Mouse (Mus musculus) layer of hippocampus, postnatal 14 days (tissue): ENCODE data around the gene Rps3. TPM values are rescaled to one million over a fixed set of nuclear protein-coding genes. Genes with fewer than 3 reads are reported as not detected.
A peak's percentile ranks its signal among the peaks of the same experiment; 100 is the strongest.
"Not testable (repeated sequence)": the region's sequence is repeated elsewhere in the genome, so short reads cannot be mapped to it uniquely, and the experiment has no call there.

Experiments
- DNase-seq, 2 experiments: peaks; one replicate each; pipeline ENCODE4 v3.0.0; 2021 to 2022; ENCODE audit warnings: low spot score in 2 of 2, mixed read lengths in 1 of 2
- long read RNA-seq, 2 experiments: library from polyadenylated mRNA; stranded (forward); transcript quantifications; one replicate each; pipeline ENCODE4 v2.0.0; 2021
- total RNA-seq, 2 experiments: library from RNA; stranded (reverse); gene quantifications; 2 replicates each; pipeline ENCODE4 v1.2.3; 2021

The Rps3 gene
- 100 to 1,000 TPM; 245 to 264 TPM for total RNA-seq
- long read RNA-seq, experiment 1, transcript Rps3-201 (7 exons, 1,908 nt): major isoform, 111 of 119 reads
- long read RNA-seq, experiment 1, partial matches to known transcripts: 7 of 119 reads
- long read RNA-seq, experiment 1, other reads (novel, unspliced or antisense): 1 of 119 reads
- long read RNA-seq, experiment 2, transcript Rps3-201 (7 exons, 1,908 nt): major isoform, 293 of 306 reads
- long read RNA-seq, experiment 2, partial matches to known transcripts: 11 of 306 reads
- long read RNA-seq, experiment 2, other reads (novel, unspliced or antisense): 2 of 306 reads

DNA sequence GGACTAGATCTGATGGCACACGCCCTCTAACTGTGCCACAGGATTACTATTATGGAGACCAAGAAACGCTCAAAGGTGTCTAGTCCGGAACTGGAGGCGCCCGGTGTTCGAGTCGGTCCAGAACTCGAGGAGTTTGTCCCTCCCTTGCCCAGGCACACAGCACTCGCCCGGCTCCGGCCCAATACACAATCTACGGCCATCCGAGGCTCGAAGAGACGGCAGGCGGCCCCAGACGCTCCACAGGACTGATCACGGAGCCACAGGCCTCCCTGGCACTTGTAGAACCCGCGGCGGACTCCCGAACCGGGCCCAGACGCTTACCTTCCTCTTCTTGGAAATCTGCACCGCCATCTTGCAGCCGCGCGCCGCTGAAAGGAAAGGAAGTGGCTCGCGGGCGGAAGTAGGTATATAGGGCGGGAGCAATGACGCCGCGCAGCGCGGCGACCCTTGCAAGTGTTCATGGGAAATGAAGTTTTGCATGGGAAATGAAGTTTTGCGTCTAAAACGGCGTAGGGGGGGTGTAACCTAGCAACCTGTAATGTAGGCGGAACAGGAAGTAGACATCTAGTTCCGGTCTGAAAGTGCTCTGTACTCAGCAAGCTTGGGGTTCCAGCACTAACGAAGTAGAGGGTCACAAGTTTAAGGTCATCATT, at the start of gene Rps3:
TSS of gene Rps3 (minus strand) at position 468 of the 653 bp plus-strand sequence.
- peak; percentile 95 to 98 for DNase-seq

GRCm38 (mm10) chr7:99532526-99532925, 49.0 kb upstream of the Rps3 start:
- DNase-seq: no peak

- DNase-seq: no peak
Measured at GRCm38 (mm10) chr7:99531408-99531970, 48.0 kb upstream of the Rps3 start.

- no peak for DNase-seq
Measured at GRCm38 (mm10) chr7:99529410-99529809, 45.9 kb upstream of the Rps3 start.

- no peak for DNase-seq
Measured at GRCm38 (mm10) chr7:99528547-99528946, 45.0 kb upstream of the Rps3 start.

DNA sequence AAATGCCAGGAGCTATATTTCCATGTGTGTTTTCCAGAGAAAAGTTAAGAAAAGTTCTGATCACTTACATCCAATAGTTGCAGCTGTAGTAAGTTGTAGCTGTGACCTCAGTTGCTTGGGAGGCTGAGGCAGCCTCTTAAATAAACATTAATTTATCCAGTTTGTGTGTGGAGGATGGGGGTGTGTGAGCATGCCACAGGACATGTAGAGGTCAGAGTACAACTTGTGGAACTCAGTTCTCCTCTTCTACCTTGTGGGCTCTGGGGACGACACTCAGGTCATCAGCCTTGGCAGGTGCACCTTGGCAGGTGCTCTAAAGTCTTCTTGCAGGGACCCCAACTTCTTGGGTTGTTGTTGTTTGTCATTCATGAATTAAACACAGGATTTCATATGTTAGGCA, 40.3 kb upstream of the Rps3 start:
- DNase-seq: no peak

- DNase-seq: no peak
Measured at GRCm38 (mm10) chr7:99523121-99523520, 39.6 kb upstream of the Rps3 start.

GRCm38 (mm10) chr7:99518954-99519644, 35.6 kb upstream of the Rps3 start:
- DNase-seq: no peak

DNA sequence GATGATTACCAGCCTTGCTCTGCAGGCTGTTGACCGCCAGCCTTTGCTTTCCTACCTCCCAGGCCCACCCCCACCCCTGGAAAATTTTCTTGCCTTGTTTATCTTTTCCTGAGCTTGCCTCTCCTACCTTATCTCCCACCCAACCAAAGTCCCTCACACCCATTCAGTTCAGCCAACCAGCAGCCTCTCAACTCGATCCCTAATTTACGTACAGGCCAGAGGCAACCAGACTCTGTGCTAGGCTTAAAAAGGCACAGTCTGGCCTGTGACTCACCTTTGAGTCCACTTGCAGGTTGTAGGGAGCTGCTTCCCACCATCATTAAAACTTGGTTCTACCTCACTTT, 33.2 kb upstream of the Rps3 start:
- no peak for DNase-seq

- no peak for DNase-seq
Measured at GRCm38 (mm10) chr7:99516092-99516813, 32.7 kb upstream of the Rps3 start.

- peak; percentile 67 to 71 for DNase-seq
Measured at GRCm38 (mm10) chr7:99510087-99510501, 26.6 kb upstream of the Rps3 start.

DNA sequence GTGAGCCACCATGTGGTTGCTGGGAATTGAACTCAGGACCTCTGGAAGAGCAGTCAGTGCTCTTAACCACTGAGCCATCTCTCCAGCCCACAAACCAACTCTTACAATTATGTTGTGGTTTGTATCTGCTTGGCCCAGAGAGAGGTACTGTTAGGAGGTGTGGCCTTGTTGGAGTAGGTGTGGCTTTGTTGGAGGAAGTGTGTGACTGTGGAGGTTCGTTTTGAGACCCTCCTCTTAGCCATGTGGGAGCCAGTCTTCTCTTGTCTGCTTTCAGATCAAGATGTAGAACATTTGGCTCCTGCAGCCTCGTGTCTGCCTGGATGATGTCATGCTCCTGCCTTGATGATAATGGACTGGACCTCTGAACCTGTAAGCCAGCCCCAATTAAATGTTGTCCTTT, 24.6 kb upstream of the Rps3 start:
- DNase-seq: not testable (repeated sequence)

GRCm38 (mm10) chr7:99504556-99504955, 21.0 kb upstream of the Rps3 start:
- DNase-seq: no peak

- no peak for DNase-seq
Measured at GRCm38 (mm10) chr7:99501148-99501547, 17.6 kb upstream of the Rps3 start.

DNA sequence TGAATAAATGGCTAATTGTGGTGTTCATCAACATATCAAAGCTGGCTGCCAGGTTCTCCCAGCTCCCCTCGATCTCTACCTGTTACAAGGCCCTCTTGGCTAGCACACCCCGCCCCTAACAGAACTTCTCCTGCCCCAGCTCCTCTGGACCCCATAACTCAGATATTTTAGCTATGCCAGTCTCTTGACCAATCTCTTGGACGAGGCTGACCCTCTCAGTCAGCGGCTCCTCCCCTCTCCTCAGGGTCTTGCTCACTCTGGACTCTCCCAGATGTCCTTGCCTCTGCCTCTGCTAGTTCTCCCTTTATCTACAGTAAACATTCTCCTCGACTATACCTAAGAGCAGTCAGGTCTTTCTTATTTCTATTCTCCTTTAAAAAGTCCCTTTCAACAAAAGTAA, 17.1 kb upstream of the Rps3 start:
- DNase-seq: no peak

GRCm38 (mm10) chr7:99500201-99500600, 16.7 kb upstream of the Rps3 start:
- peak; percentile 73 to 85 for DNase-seq

DNA sequence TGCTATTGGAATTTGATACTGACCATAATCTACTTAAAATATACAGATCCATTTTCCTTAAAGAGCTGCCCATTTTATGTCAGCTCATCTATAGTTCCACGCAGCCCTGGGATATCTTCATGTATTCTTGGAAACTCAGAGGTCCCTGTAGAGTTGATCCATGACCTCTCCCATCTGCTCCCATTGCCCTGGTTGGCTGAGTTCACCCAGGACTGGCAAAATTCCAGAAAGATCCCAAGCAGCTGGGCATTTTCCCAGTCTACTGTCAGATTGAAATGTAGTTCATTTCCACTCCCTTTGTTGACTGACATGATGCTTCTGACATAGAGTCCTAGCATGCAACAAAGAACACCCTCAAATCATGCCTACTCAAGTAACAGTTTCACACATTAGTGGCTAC, 15.6 kb upstream of the Rps3 start:
- no peak for DNase-seq

DNA sequence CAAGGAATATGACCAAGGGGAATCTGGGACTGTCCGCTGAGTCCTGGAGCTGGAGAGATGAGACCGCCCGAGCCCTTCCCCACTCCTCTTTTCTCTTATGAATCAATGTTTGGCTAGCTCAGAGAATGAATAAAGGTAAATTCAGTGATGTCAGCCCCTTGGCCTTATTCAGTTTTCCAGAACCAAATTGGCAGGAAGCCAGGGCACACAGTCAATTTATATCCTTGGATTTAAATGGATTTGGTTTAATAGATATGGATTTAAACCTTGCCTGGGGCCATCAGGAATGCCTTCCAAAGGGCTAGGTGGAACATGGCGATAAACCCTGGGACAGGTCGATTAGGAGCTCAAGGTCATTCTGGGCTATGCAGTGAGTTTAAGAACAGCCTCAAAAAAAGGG, 6.2 kb upstream of the Rps3 start:
- DNase-seq: no peak

- DNase-seq: no peak
Measured at GRCm38 (mm10) chr7:99484679-99485078, 1.1 kb upstream of the Rps3 start.

DNA sequence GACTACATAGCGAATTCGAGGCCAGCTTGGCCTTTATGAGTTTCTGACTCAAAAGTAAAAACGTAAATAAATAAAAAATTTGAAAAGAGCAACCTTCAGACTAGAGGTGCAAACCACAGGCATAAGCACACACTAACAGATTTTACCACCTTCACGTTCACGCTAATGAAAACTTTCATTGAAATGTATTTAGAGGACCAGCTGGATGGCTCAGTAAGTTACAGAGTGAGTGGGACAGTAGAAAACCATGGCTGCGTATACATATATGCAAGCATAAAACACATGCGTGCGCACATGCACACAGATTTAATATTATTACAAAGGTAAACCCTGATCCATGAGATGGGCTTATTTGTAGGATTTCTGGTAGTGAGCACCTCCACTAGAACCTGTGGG, 384 bp upstream of the Rps3 start:
- no peak for DNase-seq

DNA sequence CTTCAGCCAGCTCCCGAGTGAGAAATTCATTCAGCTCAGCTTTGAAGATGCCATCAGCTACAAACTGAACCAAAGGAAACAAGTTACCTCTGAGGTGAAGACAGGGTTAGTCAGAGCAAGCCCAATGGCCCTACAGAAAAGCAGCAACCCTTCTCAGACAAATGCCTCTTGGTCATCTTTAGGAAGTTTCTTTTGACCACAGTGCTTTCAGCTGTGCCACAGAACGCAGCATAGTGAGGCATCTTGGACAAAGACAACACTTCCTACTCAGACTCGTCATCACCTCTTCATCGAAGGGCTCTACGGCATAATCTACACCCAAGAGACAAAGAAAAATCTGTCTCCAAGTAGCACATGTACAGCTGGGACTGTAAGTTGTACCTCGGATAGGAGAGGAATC, 901 bp downstream of the Rps3 start:
- no peak for DNase-seq
